10 mouse cellular contexts compared by ENCODE assay signal in the genomic region with DNA sequence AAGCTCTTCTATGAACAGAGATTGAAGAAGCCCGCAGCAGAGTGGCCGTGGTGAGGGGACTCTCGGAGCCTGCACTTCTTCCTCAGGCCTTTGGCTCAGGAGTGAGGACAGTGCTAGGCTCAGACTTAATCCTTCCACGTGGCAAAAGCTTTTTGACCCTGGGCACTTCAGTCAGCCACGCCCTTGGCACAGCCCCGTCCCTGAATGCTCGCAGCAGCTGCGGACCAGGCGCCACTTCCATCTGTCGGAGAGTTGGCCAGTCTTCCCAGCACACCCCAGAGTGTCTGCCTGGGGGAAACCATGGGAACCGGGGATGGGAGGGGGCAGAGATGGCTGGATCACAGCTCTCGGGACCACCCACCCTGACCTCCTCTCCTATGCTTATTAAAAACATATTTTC. TPM values are rescaled to one million over a fixed set of nuclear protein-coding genes. Genes with fewer than 3 reads are reported as not detected.
DNase-seq lines count a peak whose midpoint lies in the region; ATAC-seq and TF ChIP-seq lines count a peak whose summit lies in the region.
"Had no signal": no experiment of that assay in that cellular context is flagged by ENCODE, and none has a peak within 500 bp of the region (broad histone marks: within the 10 kb centered on the region; RNA-seq: fewer than 3 reads in every experiment).

No protein-coding gene starts in this region.

- H3K27ac ChIP-seq in heart, postnatal 0 days (ENCODE audit: low read depth): no peak overlapping the region
- H3K27ac ChIP-seq in embryonic facial prominence, embryonic 12.5 days: no peak overlapping the region; the same call in 1 of the 2 replicates
- H3K27ac ChIP-seq in kidney, adult 2 months (ENCODE audit: insufficient read depth, low read depth, low read length): no peak overlapping the region
- H3K27ac ChIP-seq: forebrain, embryonic 12.5 days had no signal

- TF ChIP-seq EP300 in heart, postnatal 0 days (IDR thresholded peaks at IDR 0.05; ENCODE audit: low read depth): no peak

- intact Hi-C loops in heart, postnatal 25 days (cut with DNase I): no loop called here

- peaks cover 8% of the 10 kb centered on the region; the same call in 1 of the 2 replicates for H3K4me1 ChIP-seq in heart, postnatal 0 days (ENCODE audit: control insufficient read depth, insufficient read depth)
- H3K4me1 ChIP-seq in embryonic facial prominence, embryonic 12.5 days: peaks cover 50% of the 10 kb centered on the region
- no peaks in the 10 kb centered on the region for H3K4me1 ChIP-seq in kidney, adult 2 months (ENCODE audit: control insufficient read depth, insufficient read depth, low read length)

- no peak for DNase-seq in heart, postnatal 0 days (ENCODE audit: low spot score)
- no peak for DNase-seq in heart, postnatal 25 days (ENCODE audit: low spot score)
- DNase-seq in heart, postnatal 4 days: peak; percentile 58
- DNase-seq in lung, postnatal 25 days (ENCODE audit: low spot score): peak; percentile 10
- no peak for DNase-seq in thymus, postnatal 4 days
- DNase-seq in kidney, adult 2 months: no peak
- DNase-seq in cerebellum, adult 8-10 months: no peak

- H3K9me3 ChIP-seq in heart, postnatal 0 days (replicated peaks; ENCODE audit: control insufficient read depth, low read length): no peaks in the 10 kb centered on the region
- H3K9me3 ChIP-seq in embryonic facial prominence, embryonic 12.5 days: no peaks in the 10 kb centered on the region
- H3K9me3 ChIP-seq: forebrain, embryonic 12.5 days had no signal

- H3K36me3 ChIP-seq in heart, postnatal 0 days (replicated peaks; ENCODE audit: control insufficient read depth, insufficient read depth, low read length): no peaks in the 10 kb centered on the region
- no peaks in the 10 kb centered on the region for H3K36me3 ChIP-seq in embryonic facial prominence, embryonic 12.5 days
- H3K36me3 ChIP-seq in kidney, adult 2 months (ENCODE audit: control insufficient read depth, insufficient read depth, low read length): no peaks in the 10 kb centered on the region
- H3K36me3 ChIP-seq: forebrain, embryonic 12.5 days had no signal

- TF ChIP-seq CTCF in heart, postnatal 0 days (IDR thresholded peaks at IDR 0.05; ENCODE audit: low read depth): no peak
- no peak for TF ChIP-seq CTCF in kidney, adult 2 months (conservative IDR thresholded peaks at IDR 0.05; ENCODE audit: insufficient read depth, insufficient read length, low read depth, low read length)

- no peak for TF ChIP-seq POLR2A in kidney, adult 2 months (IDR thresholded peaks at IDR 0.05; ENCODE audit: low read depth, low read length)

- H3K27me3 ChIP-seq in heart, postnatal 0 days (ENCODE audit: control insufficient read depth, insufficient read depth, low read length): no peaks in the 10 kb centered on the region
- H3K27me3 ChIP-seq in embryonic facial prominence, embryonic 12.5 days: no peaks in the 10 kb centered on the region
- no peaks in the 10 kb centered on the region for H3K27me3 ChIP-seq in kidney, adult 2 months (replicated peaks; ENCODE audit: control insufficient read depth, insufficient read depth, low read length)

- WGBS in heart, postnatal 0 days: 34% methylated on average over 12 of the region's 12 CpGs
- 31% methylated on average over 12 of the region's 12 CpGs for WGBS in embryonic facial prominence, embryonic 12.5 days
- WGBS in kidney, adult 2 months: 70% methylated on average over 12 of the region's 12 CpGs

- no peak overlapping the region for H3K4me3 ChIP-seq in heart, postnatal 0 days (ENCODE audit: low read depth, low read length)
- no peak overlapping the region for H3K4me3 ChIP-seq in embryonic facial prominence, embryonic 12.5 days
- no peak overlapping the region for H3K4me3 ChIP-seq in kidney, adult 2 months (ENCODE audit: insufficient read depth, low read depth, low read length)
- H3K4me3 ChIP-seq: forebrain, embryonic 12.5 days had no signal

- peak; percentile 34; the same call in 1 of the 2 replicates for ATAC-seq in heart, postnatal 0 days (ENCODE audit: insufficient read depth, low read depth)
- ATAC-seq in embryonic facial prominence, embryonic 12.5 days (ENCODE audit: insufficient number of reproducible peaks, insufficient read depth, low FRiP score, low TSS enrichment): peak; percentile 41; the same call in 1 of the 2 replicates

- no peak overlapping the region for H3K9ac ChIP-seq in heart, postnatal 0 days (replicated peaks; ENCODE audit: low read depth, low read length)
- no peak overlapping the region for H3K9ac ChIP-seq in embryonic facial prominence, embryonic 12.5 days
- H3K9ac ChIP-seq: forebrain, embryonic 12.5 days had no signal

- H3K4me2 ChIP-seq in heart, postnatal 0 days (ENCODE audit: low read depth, low read length): no peak overlapping the region
- no peak overlapping the region for H3K4me2 ChIP-seq in embryonic facial prominence, embryonic 12.5 days (replicated peaks)
- H3K4me2 ChIP-seq: forebrain, embryonic 12.5 days had no signal

RNA-seq across cellular contexts. Expression of gene Meioc, which starts 26.6 kb away (rescaled TPM):
- 0.04 TPM in 1 of 2 replicates, not detected in the other for total RNA-seq in heart, postnatal 0 days (2014; rRNA removed; ENCODE audit: low replicate concordance)
- polyA plus RNA-seq in heart, postnatal 0 days (2015; fragmentation: Nextera tagmentation; extraction: Ambion mirVana): 0.12 and 0.15 TPM in 2 replicates
- not detected for total RNA-seq in heart, postnatal 25 days (2021)
- 0.65 and 1.3 TPM in 2 replicates for polyA plus RNA-seq in embryonic facial prominence, embryonic 12.5 days (2016; fragmentation: Nextera tagmentation; extraction: Ambion mirVana)
- under 1 TPM; 0.09 to 0.33 TPM for total RNA-seq in heart, postnatal 4 days (2021)
- polyA plus RNA-seq in kidney, adult 2 months (2012; rRNA removed): not detected in 2 replicates
- total RNA-seq: liver, adult 2 months had no signal
- polyA plus RNA-seq: liver, adult 2 months had no signal

RNA-seq across cellular contexts. Expression of gene Fzd2, which starts 32.7 kb away (rescaled TPM):
- total RNA-seq in heart, postnatal 0 days (2014; rRNA removed; ENCODE audit: low replicate concordance): 38.1 and 47.1 TPM in 2 replicates
- 6.5 and 7.0 TPM in 2 replicates for polyA plus RNA-seq in heart, postnatal 0 days (2015; fragmentation: Nextera tagmentation; extraction: Ambion mirVana)
- total RNA-seq in heart, postnatal 25 days (2021): 1 to 10 TPM; 4.7 to 5.0 TPM
- polyA plus RNA-seq in embryonic facial prominence, embryonic 12.5 days (2016; fragmentation: Nextera tagmentation; extraction: Ambion mirVana): 93.6 and 97.8 TPM in 2 replicates
- 10 to 100 TPM; 21.9 TPM for total RNA-seq in heart, postnatal 4 days (2021)
- 8.5 and 12.2 TPM in 2 replicates for polyA plus RNA-seq in kidney, adult 2 months (2012; rRNA removed)

RNA-seq across cellular contexts. Expression of gene Gm11627, which starts 57.6 kb away (rescaled TPM):
- total RNA-seq in heart, postnatal 0 days (2014; rRNA removed; ENCODE audit: low replicate concordance): 7.9 TPM in 1 of 2 replicates, not detected in the other
- 9.2 and 12.0 TPM in 2 replicates for polyA plus RNA-seq in heart, postnatal 0 days (2015; fragmentation: Nextera tagmentation; extraction: Ambion mirVana)
- 1 to 10 TPM; 2.2 TPM for total RNA-seq in heart, postnatal 25 days (2021)
- 11.8 and 12.3 TPM in 2 replicates for polyA plus RNA-seq in embryonic facial prominence, embryonic 12.5 days (2016; fragmentation: Nextera tagmentation; extraction: Ambion mirVana)
- total RNA-seq in heart, postnatal 4 days (2021): 1 to 10 TPM; 4.4 to 5.3 TPM
- polyA plus RNA-seq in kidney, adult 2 months (2012; rRNA removed): 0.59 and 0.68 TPM in 2 replicates
- total RNA-seq: liver, adult 2 months had no signal
- polyA plus RNA-seq: liver, adult 2 months had no signal

Comparison
In these comparisons a context has a peak if more than half of its experiments do, and no peak if none do; other contexts are left out.
1. DNase-seq: peak in heart, postnatal 4 days (single experiment) and lung, postnatal 25 days (single experiment); none in heart, postnatal 0 days (single experiment), heart, postnatal 25 days (single experiment), thymus, postnatal 4 days (single experiment), kidney, adult 2 months (single experiment) and cerebellum, adult 8-10 months (single experiment).